Mouse (Mus musculus) embryonic fibroblast, embryonic 13.5 days (primary cell): ENCODE results near the gene B830017H08Rik.

ENCODE experiments used
- CTCF ChIP-seq: IDR thresholded peaks from 2 replicates; pipeline ENCODE4 v1.5.1; 2011; ENCODE audit warnings: mild to moderate bottlenecking, control low read depth, low read length, moderate library complexity, borderline replicate concordance; ENCODE audit not compliant: insufficient read depth
- POLR2A ChIP-seq: IDR thresholded peaks from 2 replicates; pipeline ENCODE4 v1.6.1; 2011; ENCODE audit warnings: low read depth, mild to moderate bottlenecking, control low read depth, low read length, moderate library complexity

DNA sequence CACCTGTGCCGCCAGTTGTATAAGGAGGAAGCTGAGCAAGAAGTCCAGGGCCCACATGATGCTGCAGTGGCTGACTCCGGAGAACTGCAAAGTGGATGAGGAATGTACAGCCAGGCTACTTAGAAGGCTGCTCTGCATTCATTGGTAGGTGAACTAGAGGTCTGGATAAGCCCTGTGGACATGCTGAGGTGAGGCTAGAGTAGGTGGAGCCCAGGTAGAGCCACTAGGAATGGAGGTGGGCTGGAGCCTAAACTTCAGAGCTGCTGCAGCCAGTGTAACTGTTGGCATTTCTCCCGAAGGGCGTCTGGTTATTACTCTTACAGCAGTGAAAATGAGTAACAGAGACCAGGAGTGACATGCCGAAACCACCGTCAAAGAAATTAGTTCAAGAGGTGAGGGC, 5.1 kb downstream of the B830017H08Rik start, which contains the start of gene Car15:
- TF ChIP-seq CTCF (no peak), POLR2A (no peak)
